Mouse (Mus musculus): ENCODE measurements around the gene Galr2. TPM values are rescaled to one million over a fixed set of nuclear protein-coding genes. Genes with fewer than 3 reads are reported as not detected.
"Not testable (repeated sequence)": the region's sequence is repeated elsewhere in the genome, so short reads cannot be mapped to it uniquely, and the experiment has no call there.

The Galr2 gene
- polyA plus RNA-seq, 1 experiment, result 0.05 TPM

GRCm38 (mm10) chr11:116273469-116274044 lies 7.2 kb upstream of the Galr2 start:
- no peak for TF ChIP-seq POLR2A (IDR thresholded peaks at IDR 0.05; ENCODE audit: borderline replicate concordance, insufficient read depth, low read length)
- no peak for TF ChIP-seq CTCF (IDR thresholded peaks at IDR 0.05; ENCODE audit: borderline replicate concordance, insufficient read depth, low read depth, low read length)
- whole genome bisulfite sequencing, result under 1% methylated on average over 39 of the region's 39 CpGs
- DNase-seq, result no peak
- peak overlapping the region; percentile 94 for H3K4me3 ChIP-seq (replicated peaks; ENCODE audit: insufficient read depth, low read depth, low read length)
- H3K27ac ChIP-seq (ENCODE audit: insufficient read depth, low read length), result no peak overlapping the region
- no peaks in the 10 kb centered on the region for H3K27me3 ChIP-seq (ENCODE audit: control insufficient read depth, insufficient read depth, low read length)
- peaks cover 6% of the 10 kb centered on the region for H3K4me1 ChIP-seq (ENCODE audit: control insufficient read depth, insufficient read depth, low read length)

DNA sequence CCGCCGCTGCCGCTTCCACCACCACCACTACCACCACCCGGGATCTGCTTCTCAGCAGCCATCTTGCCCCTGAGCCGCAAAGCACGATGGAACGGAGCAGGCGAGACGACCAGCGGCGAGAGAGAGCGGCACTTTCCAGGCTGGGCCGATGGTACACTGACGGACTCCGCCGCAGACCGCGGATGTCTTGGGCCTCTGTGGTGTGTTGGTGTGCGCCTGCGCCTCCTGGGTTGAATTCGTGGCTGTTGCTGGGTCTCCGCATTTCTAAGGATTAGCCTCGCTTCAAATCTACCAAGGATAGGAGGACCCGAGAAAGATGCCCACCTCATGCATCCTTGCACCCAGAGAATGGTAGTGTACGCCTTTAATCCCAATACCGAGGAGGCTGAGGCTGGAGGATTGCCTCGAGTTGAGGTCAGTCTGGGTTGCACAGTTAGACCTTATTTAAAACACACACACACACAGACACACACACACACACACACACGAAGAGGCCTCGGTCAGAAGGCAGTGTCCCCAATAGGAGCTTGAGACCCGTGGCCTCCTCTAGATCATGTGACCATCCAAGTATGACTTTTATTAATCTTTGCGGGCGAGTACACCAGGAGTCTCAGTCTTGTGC lies 6.6 kb upstream of the Galr2 start, which contains the start of gene Srp68:
Srp68 (minus strand) TSS at position 173 of the 622 bp plus-strand sequence.
- no peaks in the 10 kb centered on the region for H3K27me3 ChIP-seq (ENCODE audit: control insufficient read depth, insufficient read depth, low read length)
- H3K4me3 ChIP-seq (replicated peaks; ENCODE audit: insufficient read depth, low read depth, low read length), result peak within 1 kb of the TSS; percentile 94
- TF ChIP-seq POLR2A (IDR thresholded peaks at IDR 0.05; ENCODE audit: borderline replicate concordance, insufficient read depth, low read length), result peak; percentile 93
- TF ChIP-seq CTCF (IDR thresholded peaks at IDR 0.05; ENCODE audit: borderline replicate concordance, insufficient read depth, low read depth, low read length), result no peak
- under 1% methylated on average over 32 of the region's 32 CpGs for WGBS
- peak within 1 kb of the TSS; percentile 86 for H3K27ac ChIP-seq (ENCODE audit: insufficient read depth, low read length)
- H3K4me1 ChIP-seq (ENCODE audit: control insufficient read depth, insufficient read depth, low read length), result peaks cover 6% of the 10 kb centered on the region
- DNase-seq, result peak; percentile 94

DNA sequence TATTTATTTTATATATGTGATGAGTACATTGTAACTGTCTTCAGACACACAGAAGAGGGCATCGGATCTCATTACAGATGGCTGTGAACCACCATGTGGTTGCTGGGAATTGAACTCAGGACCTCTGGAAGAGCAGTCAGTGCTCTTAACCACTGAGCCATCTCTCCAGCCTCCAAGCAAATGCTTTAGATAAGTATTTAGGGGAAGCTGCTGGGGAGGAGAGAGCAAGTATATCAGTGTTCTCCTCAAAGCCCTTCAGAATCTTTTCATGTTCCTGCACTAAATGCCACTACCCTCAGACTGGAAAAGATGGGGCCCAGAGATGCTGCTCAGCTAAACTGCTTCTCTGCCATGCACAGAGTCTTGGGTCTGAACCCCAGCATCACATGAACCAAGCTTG lies 3.6 kb upstream of the Galr2 start:
- 93% methylated on average over 1 of the region's 1 CpGs for WGBS
- not testable (repeated sequence) for H3K27ac ChIP-seq (ENCODE audit: insufficient read depth, low read length); H3K27me3 ChIP-seq (ENCODE audit: control insufficient read depth, insufficient read depth, low read length); DNase-seq; H3K4me3 ChIP-seq (replicated peaks; ENCODE audit: insufficient read depth, low read depth, low read length); H3K4me1 ChIP-seq (ENCODE audit: control insufficient read depth, insufficient read depth, low read length)

DNA sequence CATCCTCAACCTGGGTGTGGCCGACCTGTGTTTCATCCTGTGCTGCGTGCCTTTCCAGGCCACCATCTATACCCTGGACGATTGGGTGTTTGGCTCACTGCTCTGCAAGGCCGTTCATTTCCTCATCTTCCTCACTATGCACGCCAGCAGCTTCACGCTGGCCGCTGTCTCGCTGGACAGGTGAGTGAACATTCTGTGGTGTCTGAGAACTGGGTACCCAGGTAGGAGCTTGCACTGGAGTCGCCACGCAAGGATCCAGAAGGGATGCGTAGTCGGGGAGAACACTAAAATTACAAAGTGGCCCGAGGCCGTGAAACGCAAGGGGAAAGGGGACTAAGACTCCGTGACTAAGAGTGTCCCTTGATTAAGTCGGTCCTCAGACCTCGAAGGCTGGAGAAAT lies 932 bp downstream of the Galr2 start:
- Histone ChIP-seq H3K27ac (ENCODE audit: insufficient read depth, low read length) (no peak overlapping the region), H3K27me3 (ENCODE audit: control insufficient read depth, insufficient read depth, low read length) (no peaks in the 10 kb centered on the region; the same call in 1 of the 2 replicates), H3K4me3 (replicated peaks; ENCODE audit: insufficient read depth, low read depth, low read length) (no peak overlapping the region), H3K4me1 (ENCODE audit: control insufficient read depth, insufficient read depth, low read length) (no peaks in the 10 kb centered on the region)
- 2% methylated on average over 18 of the region's 18 CpGs for WGBS
- DNase-seq, result peak in 1 of 2 experiments; percentile 16
- TF ChIP-seq CTCF (IDR thresholded peaks at IDR 0.05; ENCODE audit: borderline replicate concordance, insufficient read depth, low read depth, low read length), result no peak
- no peak for TF ChIP-seq POLR2A (IDR thresholded peaks at IDR 0.05; ENCODE audit: borderline replicate concordance, insufficient read depth, low read length)

GRCm38 (mm10) chr11:116282089-116282488 lies 1.4 kb downstream of the Galr2 start:
- H3K4me3 ChIP-seq (replicated peaks; ENCODE audit: insufficient read depth, low read depth, low read length), result no peak overlapping the region
- peaks cover 1% of the 10 kb centered on the region for H3K4me1 ChIP-seq (ENCODE audit: control insufficient read depth, insufficient read depth, low read length)
- no peaks in the 10 kb centered on the region; the same call in 1 of the 2 replicates for H3K27me3 ChIP-seq (ENCODE audit: control insufficient read depth, insufficient read depth, low read length)
- DNase-seq, result peak in 1 of 2 experiments; percentile 14
- under 1% methylated on average over 11 of the region's 11 CpGs for WGBS
- no peak overlapping the region for H3K27ac ChIP-seq (ENCODE audit: insufficient read depth, low read length)
- TF ChIP-seq CTCF (IDR thresholded peaks at IDR 0.05; ENCODE audit: borderline replicate concordance, insufficient read depth, low read depth, low read length) (no peak), POLR2A (IDR thresholded peaks at IDR 0.05; ENCODE audit: borderline replicate concordance, insufficient read depth, low read length) (no peak)

- H3K4me3 ChIP-seq (replicated peaks; ENCODE audit: insufficient read depth, low read depth, low read length), result no peak overlapping the region
- H3K27me3 ChIP-seq (ENCODE audit: control insufficient read depth, insufficient read depth, low read length), result no peaks in the 10 kb centered on the region; the same call in 1 of the 2 replicates
- 8% methylated on average over 48 of the region's 48 CpGs for WGBS
Measured at GRCm38 (mm10) chr11:116282912-116283521, 2.3 kb downstream of the Galr2 start.

DNA sequence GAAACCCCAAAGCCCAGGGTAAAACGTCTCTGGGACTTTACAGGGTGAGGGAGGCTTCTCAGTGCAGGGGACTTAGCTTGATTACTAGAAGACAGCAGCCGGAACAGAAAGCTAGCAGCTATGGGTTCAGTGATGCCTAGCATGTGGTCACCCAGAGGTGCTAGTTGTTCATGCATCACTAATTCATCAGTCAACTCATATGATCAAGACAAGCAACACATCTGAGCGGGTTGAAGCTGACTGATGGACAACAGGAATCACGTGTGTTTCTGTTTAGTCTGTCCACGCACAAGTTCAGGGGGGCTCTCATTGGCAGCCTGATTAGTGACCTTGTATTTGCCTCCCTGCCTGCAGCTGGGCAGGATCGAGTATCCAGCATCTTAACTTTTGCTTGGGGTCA lies 3.2 kb downstream of the Galr2 start:
- Histone ChIP-seq H3K4me3 (replicated peaks; ENCODE audit: insufficient read depth, low read depth, low read length) (no peak overlapping the region), H3K4me1 (ENCODE audit: control insufficient read depth, insufficient read depth, low read length) (peaks cover 8% of the 10 kb centered on the region), H3K27me3 (ENCODE audit: control insufficient read depth, insufficient read depth, low read length) (no peaks in the 10 kb centered on the region; the same call in 1 of the 2 replicates), H3K27ac (ENCODE audit: insufficient read depth, low read length) (no peak overlapping the region)
- DNase-seq, result no peak
- TF ChIP-seq POLR2A (IDR thresholded peaks at IDR 0.05; ENCODE audit: borderline replicate concordance, insufficient read depth, low read length) (no peak), CTCF (IDR thresholded peaks at IDR 0.05; ENCODE audit: borderline replicate concordance, insufficient read depth, low read depth, low read length) (no peak)
- 51% methylated on average over 6 of the region's 6 CpGs for WGBS

More at GRCm38 (mm10) chr11:116282912-116283521, 2.3 kb downstream of the Galr2 start:
- Histone ChIP-seq H3K27ac (ENCODE audit: insufficient read depth, low read length) (no peak overlapping the region), H3K4me1 (ENCODE audit: control insufficient read depth, insufficient read depth, low read length) (peaks cover 8% of the 10 kb centered on the region)
- peak in 1 of 2 experiments; percentile 13 for DNase-seq
- no peak for TF ChIP-seq CTCF (IDR thresholded peaks at IDR 0.05; ENCODE audit: borderline replicate concordance, insufficient read depth, low read depth, low read length)
- TF ChIP-seq POLR2A (IDR thresholded peaks at IDR 0.05; ENCODE audit: borderline replicate concordance, insufficient read depth, low read length), result no peak

DNA sequence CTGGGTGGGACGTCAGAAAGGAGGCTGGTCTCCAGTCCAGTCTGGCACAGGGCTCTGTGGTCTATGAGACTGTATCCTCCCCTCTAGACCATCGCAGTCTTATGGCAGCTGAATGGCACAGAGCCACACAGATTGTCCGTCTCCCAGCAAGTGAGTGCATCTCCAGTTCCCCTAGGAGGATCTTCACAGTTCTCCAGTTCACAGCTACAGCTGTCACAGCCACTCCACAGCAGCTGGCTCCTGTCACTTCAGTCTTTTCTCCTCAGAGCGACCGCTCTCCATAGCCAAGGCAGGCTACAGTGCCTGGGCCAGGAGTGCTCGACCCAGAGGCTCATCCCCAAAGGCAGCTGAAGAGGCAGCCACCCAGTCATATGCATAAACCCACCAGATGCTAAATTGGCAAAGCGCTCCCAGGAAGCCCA lies 5.0 kb downstream of the Galr2 start:
- H3K27ac ChIP-seq (ENCODE audit: insufficient read depth, low read length), result no peak overlapping the region
- 42% methylated on average over 7 of the region's 7 CpGs for WGBS
- TF ChIP-seq POLR2A (IDR thresholded peaks at IDR 0.05; ENCODE audit: borderline replicate concordance, insufficient read depth, low read length), result no peak
- TF ChIP-seq CTCF (IDR thresholded peaks at IDR 0.05; ENCODE audit: borderline replicate concordance, insufficient read depth, low read depth, low read length), result no peak
- peaks cover 8% of the 10 kb centered on the region for H3K4me1 ChIP-seq (ENCODE audit: control insufficient read depth, insufficient read depth, low read length)
- H3K27me3 ChIP-seq (ENCODE audit: control insufficient read depth, insufficient read depth, low read length), result no peaks in the 10 kb centered on the region; the same call in 1 of the 2 replicates
- H3K4me3 ChIP-seq (replicated peaks; ENCODE audit: insufficient read depth, low read depth, low read length), result no peak overlapping the region
- DNase-seq, result peak in 1 of 2 experiments; percentile 9
